Mouse (Mus musculus) kidney, embryonic 16.5 days (tissue): Measurements from ENCODE around the gene Coch. TPM values are rescaled to one million over a fixed set of nuclear protein-coding genes. Genes with fewer than 3 reads are reported as not detected.

ENCODE experiments used
- ATAC-seq: fragments of 200-750 bp; cut with Nextera tagmentation; 2 replicates; pipeline ENCODE4 v1.8.0; 2017; ENCODE audit warnings: moderate TSS enrichment; ENCODE audit not compliant: low FRiP score, low TSS enrichment
- H3K27ac ChIP-seq: fragments of 300-500 bp; sonication (generic); 2 replicates; pipeline ENCODE4 v1.5.1; 2014; ENCODE audit warnings: low read length
- H3K27me3 ChIP-seq: fragments of 300-500 bp; sonication (generic); 2 replicates; pipeline ENCODE4 v1.6.1; 2014; ENCODE audit warnings: low read length, control low read depth, mixed read lengths; ENCODE audit not compliant: insufficient read depth
- H3K36me3 ChIP-seq: fragments of 300-500 bp; sonication (generic); 2 replicates; pipeline ENCODE4 v1.6.1; 2014; ENCODE audit warnings: low read length, control low read depth, mixed read lengths; ENCODE audit not compliant: insufficient read depth
- H3K4me1 ChIP-seq: fragments of 300-500 bp; sonication (generic); 2 replicates; pipeline ENCODE4 v1.6.1; 2014; ENCODE audit warnings: low read length, control low read depth, mixed read lengths; ENCODE audit not compliant: insufficient read depth
- H3K4me2 ChIP-seq: fragments of 300-500 bp; sonication (generic); replicated peaks from 2 replicates; pipeline ENCODE4 v1.6.1; 2014; ENCODE audit warnings: low read depth, low read length
- H3K4me3 ChIP-seq: fragments of 300-500 bp; sonication (generic); 2 replicates; pipeline ENCODE4 v1.5.1; 2014; ENCODE audit warnings: mild to moderate bottlenecking, low read length
- H3K9ac ChIP-seq: fragments of 300-500 bp; sonication (generic); replicated peaks from 2 replicates; pipeline ENCODE4 v1.6.1; 2014; ENCODE audit warnings: low read length
- H3K9me3 ChIP-seq: fragments of 300-500 bp; sonication (generic); 2 replicates; pipeline ENCODE4 v1.6.1; 2016; ENCODE audit warnings: low read length, control low read depth
- WGBS: fragments of 180-500 bp; shearing (Covaris S2); extraction: QIAGEN DNeasy Blood & Tissue Kit; methylation state at CpG from one replicate; pipeline ENCODE4 v1.1.7; 2014; 5-methylcytosine and 5-hydroxymethylcytosine counted together
- polyA plus RNA-seq: library from polyadenylated mRNA; unstranded; fragments of >200 nt; fragmentation: Nextera tagmentation; extraction: Ambion mirVana; gene quantifications from 2 replicates; pipeline ENCODE4 v1.2.1, GENCODE M21; 2015

Gene Coch
- polyA plus RNA-seq, 1 experiment from 2014 or later, result 1.6 TPM

GRCm38 (mm10) chr12:51591921-51592320, 1.2 kb upstream of the Coch start:
- Histone ChIP-seq H3K4me3 (no peak overlapping the region), H3K4me2 (no peak overlapping the region), H3K9me3 (0 out of 2 replicates have a peak, but pooled peaks cover 4% of the 10 kb centered on the region), H3K27me3 (peaks cover 49% of the 10 kb centered on the region), H3K36me3 (no peaks in the 10 kb centered on the region), H3K9ac (no peak overlapping the region), H3K27ac (no peak overlapping the region), H3K4me1 (peaks cover 19% of the 10 kb centered on the region)
- WGBS, result 57% methylated on average over 8 of the region's 8 CpGs
- ATAC-seq, result no peak

GRCm38 (mm10) chr12:51592888-51593228, 283 bp upstream of the Coch start:
- Histone ChIP-seq H3K27ac (no peak overlapping the region), H3K4me2 (peak overlapping the region; percentile 99), H3K4me3 (peak overlapping the region; percentile 67), H3K9me3 (0 out of 2 replicates have a peak, but pooled peaks cover 4% of the 10 kb centered on the region), H3K27me3 (peaks cover 49% of the 10 kb centered on the region), H3K36me3 (no peaks in the 10 kb centered on the region), H3K9ac (peak overlapping the region; percentile 62), H3K4me1 (peaks cover 19% of the 10 kb centered on the region)
- WGBS, result under 1% methylated on average over 20 of the region's 21 CpGs
- ATAC-seq, result peak; percentile 82

- peak overlapping the region; percentile 99 for H3K4me2 ChIP-seq
- peak overlapping the region; percentile 67 for H3K4me3 ChIP-seq
- ATAC-seq, result no peak
- no peaks in the 10 kb centered on the region for H3K36me3 ChIP-seq
- H3K9ac ChIP-seq, result peak overlapping the region; percentile 62; the same call in 1 of the 2 replicates
- H3K4me1 ChIP-seq, result peaks cover 19% of the 10 kb centered on the region
- H3K27ac ChIP-seq, result no peak overlapping the region
- 0 out of 2 replicates have a peak, but pooled peaks cover 4% of the 10 kb centered on the region for H3K9me3 ChIP-seq
- peaks cover 49% of the 10 kb centered on the region for H3K27me3 ChIP-seq
- 2% methylated on average over 18 of the region's 18 CpGs for WGBS
Measured at GRCm38 (mm10) chr12:51594030-51594470, 909 bp downstream of the Coch start.

GRCm38 (mm10) chr12:51603306-51603705, 10.2 kb downstream of the Coch start:
- H3K27ac ChIP-seq, result no peak overlapping the region
- 95% methylated on average over 10 of the region's 10 CpGs for WGBS
- no peaks in the 10 kb centered on the region for H3K9me3 ChIP-seq
- H3K36me3 ChIP-seq, result peaks cover 13% of the 10 kb centered on the region
- no peak overlapping the region for H3K4me3 ChIP-seq
- H3K4me2 ChIP-seq, result no peak overlapping the region
- H3K4me1 ChIP-seq, result no peaks in the 10 kb centered on the region
- H3K27me3 ChIP-seq, result no peaks in the 10 kb centered on the region
- no peak overlapping the region for H3K9ac ChIP-seq
- ATAC-seq, result no peak

- Histone ChIP-seq H3K4me1 (no peaks in the 10 kb centered on the region), H3K27me3 (no peaks in the 10 kb centered on the region), H3K36me3 (peaks cover 19% of the 10 kb centered on the region), H3K27ac (no peak overlapping the region), H3K4me3 (no peak overlapping the region), H3K9me3 (no peaks in the 10 kb centered on the region), H3K4me2 (no peak overlapping the region), H3K9ac (no peak overlapping the region)
- ATAC-seq, result no peak
- 84% methylated on average over 4 of the region's 4 CpGs for WGBS
Measured at GRCm38 (mm10) chr12:51606138-51606537, 13.0 kb downstream of the Coch start.

- no peak overlapping the region for H3K4me2 ChIP-seq
Measured at GRCm38 (mm10) chr12:51612361-51612760, 19.2 kb downstream of the Coch start.

GRCm38 (mm10) chr12:51620572-51620971, 27.4 kb downstream of the Coch start:
- Histone ChIP-seq H3K4me2 (no peak overlapping the region), H3K27ac (no peak overlapping the region), H3K27me3 (no peaks in the 10 kb centered on the region), H3K9ac (no peak overlapping the region), H3K4me1 (no peaks in the 10 kb centered on the region), H3K36me3 (peaks cover 27% of the 10 kb centered on the region), H3K4me3 (no peak overlapping the region), H3K9me3 (no peaks in the 10 kb centered on the region)
- ATAC-seq, result no peak

More at GRCm38 (mm10) chr12:51612361-51612760, 19.2 kb downstream of the Coch start:
- ATAC-seq, result no peak
- Histone ChIP-seq H3K27me3 (no peaks in the 10 kb centered on the region), H3K27ac (no peak overlapping the region), H3K4me1 (no peaks in the 10 kb centered on the region), H3K9ac (no peak overlapping the region), H3K9me3 (no peaks in the 10 kb centered on the region), H3K36me3 (peaks cover 40% of the 10 kb centered on the region), H3K4me3 (no peak overlapping the region)
- WGBS, result 86% methylated on average over 5 of the region's 5 CpGs

GRCm38 (mm10) chr12:51621161-51621560, 28.0 kb downstream of the Coch start:
- Histone ChIP-seq H3K4me3 (no peak overlapping the region), H3K4me2 (no peak overlapping the region), H3K9ac (no peak overlapping the region), H3K27me3 (no peaks in the 10 kb centered on the region), H3K4me1 (no peaks in the 10 kb centered on the region), H3K27ac (no peak overlapping the region), H3K36me3 (peaks cover 26% of the 10 kb centered on the region), H3K9me3 (no peaks in the 10 kb centered on the region)
- 93% methylated on average over 5 of the region's 5 CpGs for WGBS
- ATAC-seq, result no peak

- Histone ChIP-seq H3K4me1 (no peaks in the 10 kb centered on the region), H3K27ac (no peak overlapping the region), H3K4me3 (no peak overlapping the region), H3K4me2 (no peak overlapping the region), H3K36me3 (peaks cover 19% of the 10 kb centered on the region; the same call in 1 of the 2 replicates), H3K9me3 (no peaks in the 10 kb centered on the region), H3K9ac (no peak overlapping the region), H3K27me3 (no peaks in the 10 kb centered on the region)
- ATAC-seq, result no peak
- 80% methylated on average over 5 of the region's 5 CpGs for WGBS
Measured at GRCm38 (mm10) chr12:51622670-51623365, 29.7 kb downstream of the Coch start.

GRCm38 (mm10) chr12:51623366-51623694, 30.2 kb downstream of the Coch start:
- H3K9ac ChIP-seq, result no peak overlapping the region
- no peaks in the 10 kb centered on the region for H3K4me1 ChIP-seq
- H3K4me2 ChIP-seq, result no peak overlapping the region
- H3K4me3 ChIP-seq, result no peak overlapping the region
- no peaks in the 10 kb centered on the region for H3K27me3 ChIP-seq
- no peak for ATAC-seq
- no peak overlapping the region for H3K27ac ChIP-seq
- H3K36me3 ChIP-seq, result peaks cover 16% of the 10 kb centered on the region; the same call in 1 of the 2 replicates
- no peaks in the 10 kb centered on the region for H3K9me3 ChIP-seq
